Mouse (Mus musculus) embryonic fibroblast, embryonic 13.5 days (primary cell): ENCODE results near the gene H2al1d.

Experiments
- CTCF ChIP-seq: IDR thresholded peaks from 2 replicates; pipeline ENCODE4 v1.5.1; 2011; ENCODE audit warnings: mild to moderate bottlenecking, control low read depth, low read length, moderate library complexity, borderline replicate concordance; ENCODE audit not compliant: insufficient read depth
- POLR2A ChIP-seq: IDR thresholded peaks from 2 replicates; pipeline ENCODE4 v1.6.1; 2011; ENCODE audit warnings: low read depth, mild to moderate bottlenecking, control low read depth, low read length, moderate library complexity

- no peak for TF ChIP-seq POLR2A
- TF ChIP-seq CTCF = no peak
Observed at GRCm38 (mm10) chrX:11288306-11288882, 20.2 kb upstream of the H2al1d start.
